Mouse (Mus musculus) brain, embryonic 18.5 days (tissue): ENCODE measurements at regions not wholly inside any gene's neighbourhood (a gene's known extent, or its start where the extent isn't known, plus 50 kb on each side); places are given as distances from the start of the nearest gene placed in this dataset.

Experiments
- DNase-seq: peaks from one replicate; pipeline ENCODE4 v3.0.0-alpha.2; 2012; ENCODE audit warnings: low read depth, low spot score

DNA sequence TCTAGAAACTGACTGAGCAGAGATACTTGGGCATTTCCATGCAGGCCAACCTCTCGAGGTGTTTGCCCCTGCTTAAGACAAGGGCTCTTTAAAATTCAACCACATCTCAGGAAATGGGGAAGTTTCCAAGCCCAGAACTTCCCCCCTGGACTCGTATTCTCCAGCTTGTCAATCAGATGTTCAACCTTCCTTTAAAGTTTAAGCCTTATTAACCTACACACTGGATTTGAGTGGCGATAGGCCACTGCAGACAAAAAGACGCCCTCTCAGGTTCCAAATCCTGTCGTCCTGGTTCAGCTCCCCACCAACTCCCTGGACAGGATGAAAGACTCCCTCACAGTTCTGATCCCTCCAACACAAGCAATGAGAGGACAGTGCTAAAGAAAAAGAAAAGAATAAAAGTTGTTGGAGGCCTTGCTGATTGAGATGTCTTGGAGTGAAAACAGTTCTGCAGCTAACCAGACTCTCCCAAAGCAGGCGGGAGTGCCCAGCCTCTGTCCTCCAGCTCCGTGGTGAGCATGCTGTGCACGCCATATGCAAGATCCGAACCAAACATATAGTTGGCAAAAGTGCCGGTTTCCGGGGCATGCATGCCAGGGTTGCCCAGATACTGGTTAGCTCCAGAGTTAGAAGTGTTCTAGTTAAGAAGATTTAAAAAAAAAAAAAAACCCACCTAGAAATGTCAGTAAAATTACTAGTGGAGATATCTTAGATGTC, 298.3 kb downstream of the Mycn start:
- no peak for DNase-seq

DNA sequence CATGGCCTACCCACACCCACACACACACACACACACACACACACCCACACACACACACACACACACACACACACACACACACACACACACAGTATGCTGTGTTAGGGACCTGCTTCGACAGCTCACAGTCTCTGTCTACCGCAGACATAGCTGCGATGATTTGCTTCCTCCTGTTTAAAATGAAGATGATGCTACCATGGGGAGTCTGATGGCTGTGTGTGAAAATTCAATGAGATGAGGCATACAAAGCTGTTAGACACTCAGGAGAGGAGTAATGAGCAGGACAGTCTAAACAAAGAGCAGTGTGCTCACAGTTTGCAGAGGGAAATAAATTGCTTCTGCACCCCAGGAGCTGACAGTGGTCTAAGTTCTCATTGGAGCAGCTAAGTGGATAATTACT, 306.4 kb downstream of the Mycn start:
- DNase-seq = no peak

DNA sequence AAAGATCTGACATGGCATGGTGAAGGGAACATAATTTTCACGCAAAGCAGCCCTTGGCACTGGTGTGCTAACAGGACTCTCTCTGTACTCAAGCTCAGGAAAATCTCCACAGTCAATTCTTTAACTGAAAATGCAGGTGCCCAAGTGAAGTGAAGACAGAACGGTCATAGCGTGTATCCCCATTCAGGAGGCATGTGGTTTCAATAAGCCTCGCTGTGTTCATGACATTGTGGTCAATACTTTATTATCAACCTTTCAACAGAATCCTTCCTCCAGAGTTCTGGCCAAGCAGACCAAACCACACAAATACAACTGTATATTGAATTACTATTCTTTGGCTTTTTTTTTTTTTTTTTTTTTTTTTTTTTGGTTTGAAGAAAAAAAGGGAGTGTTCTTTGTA, 314.1 kb downstream of the Mycn start:
- no peak for DNase-seq

DNA sequence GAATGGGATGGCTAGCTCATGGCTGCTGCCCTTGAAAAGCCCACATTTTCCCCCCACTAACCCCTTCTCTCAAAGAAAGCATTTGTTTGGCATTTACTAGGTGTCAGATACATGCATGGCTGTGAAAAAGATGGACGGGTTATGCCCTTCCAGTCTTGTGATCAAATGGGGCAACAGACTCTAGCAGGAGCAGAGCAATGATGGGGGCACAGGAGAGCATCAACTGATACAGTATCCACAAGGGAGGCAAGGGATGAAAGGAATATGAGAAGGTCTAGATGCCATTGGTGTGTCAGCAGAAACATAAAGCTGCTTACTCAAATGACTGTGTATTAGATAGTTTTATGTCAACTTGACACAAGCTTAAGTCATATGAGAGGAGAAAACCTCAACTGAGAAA, 315.9 kb downstream of the Mycn start:
- DNase-seq = no peak

DNA sequence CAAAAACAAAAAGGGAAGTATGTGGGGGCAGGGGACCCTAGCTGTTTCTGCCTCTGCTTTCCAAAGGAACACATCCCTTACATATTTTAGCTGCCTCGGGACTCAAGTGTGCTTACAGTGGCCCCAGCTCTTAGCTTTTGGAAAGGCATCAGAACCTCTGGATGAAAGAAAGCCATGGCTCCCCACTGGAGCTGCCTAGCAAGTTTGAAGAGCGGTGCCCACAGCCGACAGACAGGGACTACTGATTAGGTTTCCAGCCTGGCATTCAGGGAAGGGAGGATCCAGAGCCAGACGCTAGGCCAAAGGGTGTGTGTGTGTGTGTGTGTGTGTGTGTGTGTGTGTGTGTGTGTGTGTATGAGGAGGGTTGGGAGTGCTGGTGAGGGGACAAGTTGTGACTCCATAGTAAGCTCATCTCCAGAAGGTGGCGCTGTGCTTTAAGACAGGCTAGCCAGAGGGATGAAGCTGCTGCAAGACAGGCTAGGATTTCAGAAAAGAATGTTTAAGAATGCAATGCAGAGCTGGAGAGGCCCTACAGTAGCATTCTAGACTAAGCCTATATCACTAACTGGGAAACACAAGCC, 318.9 kb downstream of the Mycn start:
- DNase-seq = peak; percentile 79

DNA sequence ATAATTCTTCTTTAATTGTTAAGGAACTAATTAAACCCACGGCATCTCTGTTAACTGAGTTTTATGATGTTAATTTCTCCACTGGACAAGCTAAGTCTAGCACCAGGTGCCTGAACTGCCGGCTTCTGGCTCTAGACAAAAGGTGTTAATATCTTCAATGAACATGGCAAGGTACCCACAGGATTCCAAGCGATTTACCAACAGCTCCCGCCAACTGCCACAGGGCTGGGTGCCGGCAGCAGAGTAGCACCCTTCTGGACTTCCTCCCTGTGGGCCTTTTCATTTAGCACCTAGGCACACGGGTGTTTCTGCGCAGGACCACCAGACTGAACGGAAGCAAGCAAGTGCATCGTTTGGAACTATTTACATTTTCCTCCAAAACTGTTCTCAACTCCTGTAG, 320.2 kb downstream of the Mycn start:
- DNase-seq = no peak

DNA sequence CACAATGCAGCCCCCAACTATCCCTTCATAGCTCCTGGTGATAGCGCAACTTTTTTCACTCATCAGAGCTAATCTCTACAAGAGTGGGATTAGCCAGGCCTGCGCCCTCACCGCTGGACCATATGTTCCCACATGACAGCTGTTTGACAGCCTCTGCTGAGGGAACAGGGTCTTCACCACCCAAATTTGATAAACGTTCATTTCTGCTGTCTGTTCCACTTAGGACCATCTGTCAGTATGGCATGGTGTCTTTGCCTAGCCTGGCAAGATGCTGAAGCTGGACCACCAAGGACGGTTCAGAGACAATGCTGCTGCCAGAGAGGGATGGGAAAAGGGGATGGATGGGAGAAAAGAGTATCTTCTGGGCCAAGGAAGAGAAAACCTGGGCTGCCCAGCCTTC, 321.4 kb downstream of the Mycn start:
- DNase-seq = no peak

DNA sequence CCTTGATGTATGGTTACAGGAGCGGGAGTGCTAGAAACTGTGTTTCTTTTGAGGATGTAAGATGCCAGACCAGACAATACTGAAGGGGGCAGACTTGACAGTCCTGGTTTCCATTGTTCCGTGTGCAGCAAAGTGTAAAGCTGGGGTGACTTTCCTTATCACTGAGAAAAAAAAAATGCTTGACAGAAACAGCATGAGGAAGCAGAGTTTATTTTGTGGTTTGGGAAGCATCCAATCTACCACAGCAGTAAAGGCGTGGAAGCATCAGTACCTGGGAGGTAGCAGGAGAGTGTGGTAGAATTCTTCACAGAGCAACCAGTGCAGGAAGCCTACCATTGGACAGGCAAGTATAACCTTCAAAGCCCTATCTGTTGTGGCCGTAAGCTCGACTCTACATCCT, 322.3 kb downstream of the Mycn start:
- DNase-seq = no peak

DNA sequence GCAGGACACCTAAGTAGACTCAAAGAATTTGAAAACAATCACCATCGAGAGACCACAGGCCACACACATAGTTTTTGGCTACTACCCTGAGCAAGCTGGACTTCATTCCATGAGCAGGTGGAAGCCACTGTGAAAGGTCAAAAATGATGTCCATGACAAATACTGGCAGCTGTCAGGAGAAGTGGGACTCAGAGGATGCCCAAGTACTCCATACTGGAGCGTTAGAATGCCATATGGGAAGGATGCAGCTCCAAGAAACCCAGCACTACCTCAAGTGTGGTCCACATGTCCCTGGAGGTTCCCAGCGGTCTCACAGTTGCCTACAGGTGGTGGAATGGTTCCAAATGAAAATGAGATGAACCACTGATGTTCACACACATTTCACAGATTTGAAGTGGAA, 329.2 kb downstream of the Mycn start:
- no peak for DNase-seq

DNA sequence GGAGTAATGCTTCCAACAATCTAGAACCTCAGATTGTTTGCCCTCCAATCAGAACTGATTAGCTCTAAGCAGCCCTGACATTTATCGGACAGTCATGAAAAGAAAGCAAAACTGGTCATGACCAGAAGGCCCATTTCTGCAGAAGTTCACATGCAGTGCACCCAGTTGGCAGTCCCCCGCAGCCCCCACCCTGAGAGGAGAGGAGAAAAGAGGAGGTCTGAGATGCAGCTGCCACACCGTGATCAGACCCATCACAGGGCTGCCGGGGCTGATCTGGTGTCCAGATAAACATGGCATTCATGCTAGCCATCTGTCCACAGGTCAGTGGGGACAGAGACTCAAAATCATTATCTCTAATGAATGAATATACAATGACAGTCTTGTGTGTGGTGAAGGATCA, 330.9 kb downstream of the Mycn start:
- DNase-seq = no peak

DNA sequence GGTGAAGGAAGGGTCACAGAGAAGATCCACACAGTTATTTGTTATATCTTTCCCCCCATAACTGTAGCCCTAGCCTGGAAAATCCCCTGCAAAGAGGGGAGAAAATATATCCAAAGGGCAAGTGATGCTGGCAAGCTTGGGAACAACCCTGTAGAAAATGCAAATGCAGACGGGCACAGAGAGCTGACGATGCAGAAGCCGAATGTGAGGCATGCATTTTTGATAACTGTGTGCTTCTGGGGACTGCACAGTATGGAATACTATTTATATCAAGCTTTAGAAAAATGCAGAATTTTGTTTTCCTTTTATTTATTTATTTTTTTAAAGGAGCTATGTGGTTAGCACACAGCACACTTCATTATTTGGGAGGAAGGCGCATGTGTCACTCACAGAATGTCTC, 333.7 kb downstream of the Mycn start:
- DNase-seq = no peak

DNA sequence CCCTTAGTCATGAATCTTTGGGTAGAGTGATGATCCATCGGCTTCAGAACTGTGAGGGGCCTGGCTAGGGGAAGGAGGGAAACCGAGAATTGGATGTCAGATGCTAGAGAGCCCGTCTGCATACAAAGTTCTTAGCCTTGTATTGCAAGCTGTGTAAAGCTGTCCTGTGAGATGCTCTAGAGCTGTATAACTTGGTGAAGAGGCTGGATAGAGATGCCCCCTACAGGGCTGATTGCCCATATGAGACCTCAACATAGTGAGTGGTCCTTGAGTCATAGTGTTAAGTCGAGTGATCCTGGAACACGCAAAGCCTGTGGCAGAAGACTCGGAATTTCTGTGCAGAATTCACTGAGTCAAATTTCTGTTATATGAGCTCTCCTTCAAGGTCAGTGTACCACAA, 334.8 kb downstream of the Mycn start:
- DNase-seq = no peak

DNA sequence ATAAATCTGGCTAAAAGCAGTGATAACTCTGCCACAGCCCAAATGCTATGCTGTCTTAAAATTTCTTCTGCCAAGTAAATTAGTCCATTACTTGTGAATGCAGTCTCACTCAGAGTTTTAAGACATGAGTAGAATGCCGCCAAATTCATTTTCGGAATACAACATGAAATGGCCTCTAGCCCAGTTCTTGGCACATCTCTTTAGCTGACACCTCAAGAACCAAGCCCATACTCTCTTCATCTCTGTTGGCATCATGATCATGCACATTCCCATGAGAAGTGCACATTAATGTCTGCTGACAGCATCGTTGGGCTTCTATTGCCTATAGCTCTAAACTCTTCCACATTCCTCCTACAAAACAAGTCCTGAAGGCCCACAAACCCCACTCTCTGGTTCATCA, 336.2 kb downstream of the Mycn start:
- DNase-seq = no peak

DNA sequence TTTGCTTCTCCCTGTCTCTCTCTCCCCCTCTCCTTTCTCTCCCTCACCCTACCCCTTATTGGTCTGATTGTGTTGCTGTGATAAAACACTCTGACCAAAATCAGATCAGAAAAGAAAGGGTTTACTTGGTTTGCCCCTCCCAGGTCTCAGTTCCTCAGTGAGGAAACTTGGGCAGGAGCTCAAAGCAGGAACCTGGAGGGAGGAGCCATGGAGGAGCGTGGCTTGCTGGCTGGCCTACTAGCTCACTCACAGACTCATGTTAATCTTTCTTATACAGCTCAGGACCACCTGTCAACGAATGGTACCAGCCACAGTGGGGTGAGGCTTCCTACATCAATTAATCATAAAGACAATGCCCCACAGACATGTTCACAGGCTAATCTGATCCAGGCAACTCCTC, 339.4 kb downstream of the Fam49a start:
- no peak for DNase-seq

DNA sequence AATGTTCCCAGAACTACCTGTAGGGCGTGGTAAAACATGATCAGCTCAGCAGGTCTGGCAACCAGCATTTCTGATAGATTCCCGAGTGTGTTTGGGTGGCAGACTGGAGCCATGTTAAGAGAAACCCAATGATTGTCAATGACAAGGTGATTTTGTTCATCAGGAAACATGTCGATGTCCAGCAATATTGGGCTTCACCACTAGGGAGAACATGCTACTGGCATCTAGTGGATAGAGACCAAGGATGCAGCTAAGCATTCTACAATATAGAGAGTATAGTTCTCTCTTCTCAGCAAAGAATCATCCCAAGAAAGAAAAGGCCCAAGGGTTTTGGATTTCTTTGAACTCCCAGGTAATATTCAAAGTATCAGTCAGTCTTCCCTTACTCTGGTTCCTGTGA, 333.5 kb downstream of the Fam49a start:
- no peak for DNase-seq

DNA sequence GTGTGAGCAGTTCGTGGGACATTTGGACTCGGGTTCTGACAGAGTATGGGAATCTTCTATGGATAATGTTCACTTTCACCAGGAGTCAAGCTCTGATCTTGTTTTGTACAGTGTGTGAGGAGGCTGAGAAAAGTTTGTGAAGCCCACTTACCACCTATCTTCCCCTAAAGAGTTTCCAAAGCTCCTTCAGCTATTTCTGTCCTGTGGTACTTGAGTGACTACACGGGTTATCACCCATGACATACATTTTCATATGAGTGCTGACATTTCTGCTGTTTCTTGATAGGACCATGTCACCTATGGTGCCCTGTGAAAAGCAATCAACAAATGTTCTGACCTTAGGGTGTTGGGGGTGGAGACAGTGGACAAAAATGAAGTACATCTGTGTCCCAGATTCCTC, 332.6 kb downstream of the Fam49a start:
- DNase-seq = no peak

DNA sequence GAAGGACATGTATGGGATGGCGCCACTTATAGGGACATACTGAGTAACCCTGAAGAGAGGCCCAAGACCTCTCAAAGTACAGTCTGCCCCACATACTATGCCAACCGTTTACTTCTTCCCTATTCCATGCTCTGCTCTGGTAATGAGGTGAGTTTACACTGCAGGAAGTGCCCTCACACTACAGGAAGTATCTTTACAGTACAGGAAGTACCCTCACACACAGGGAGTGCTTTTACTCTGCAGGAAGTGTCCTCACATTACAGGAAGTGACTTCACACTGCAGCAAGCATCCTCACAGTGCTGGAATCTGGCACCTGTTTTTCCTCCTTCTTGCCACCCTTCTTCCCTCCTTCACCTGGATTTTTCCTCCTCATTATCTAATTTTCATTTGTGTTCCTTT, 331.4 kb downstream of the Fam49a start:
- no peak for DNase-seq

DNA sequence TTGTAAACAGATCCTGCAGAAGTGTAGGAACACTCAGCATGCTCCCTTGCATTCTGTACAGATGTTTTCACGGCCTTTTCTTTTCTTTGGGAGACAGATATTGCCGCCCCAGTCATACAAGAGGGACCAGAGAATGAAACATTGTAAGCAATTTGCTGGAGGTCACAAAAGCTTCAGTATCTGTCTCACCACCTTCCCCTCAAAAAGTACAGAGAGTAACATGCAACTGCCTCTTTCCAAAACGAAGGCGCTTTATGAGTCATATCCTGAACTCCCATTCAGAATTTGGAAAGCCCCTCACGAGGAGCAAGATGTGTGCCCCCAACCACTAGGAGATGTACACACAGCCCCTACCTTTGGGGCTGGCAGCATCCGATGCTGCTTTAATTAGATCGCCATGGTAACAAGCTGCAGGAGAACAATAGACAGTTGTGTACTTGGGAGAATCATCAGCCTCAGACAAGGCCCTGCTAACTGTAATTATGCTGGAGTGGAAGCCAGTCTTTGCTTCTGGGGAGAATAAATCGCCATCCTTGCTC, 328.9 kb downstream of the Fam49a start:
- DNase-seq = no peak

DNA sequence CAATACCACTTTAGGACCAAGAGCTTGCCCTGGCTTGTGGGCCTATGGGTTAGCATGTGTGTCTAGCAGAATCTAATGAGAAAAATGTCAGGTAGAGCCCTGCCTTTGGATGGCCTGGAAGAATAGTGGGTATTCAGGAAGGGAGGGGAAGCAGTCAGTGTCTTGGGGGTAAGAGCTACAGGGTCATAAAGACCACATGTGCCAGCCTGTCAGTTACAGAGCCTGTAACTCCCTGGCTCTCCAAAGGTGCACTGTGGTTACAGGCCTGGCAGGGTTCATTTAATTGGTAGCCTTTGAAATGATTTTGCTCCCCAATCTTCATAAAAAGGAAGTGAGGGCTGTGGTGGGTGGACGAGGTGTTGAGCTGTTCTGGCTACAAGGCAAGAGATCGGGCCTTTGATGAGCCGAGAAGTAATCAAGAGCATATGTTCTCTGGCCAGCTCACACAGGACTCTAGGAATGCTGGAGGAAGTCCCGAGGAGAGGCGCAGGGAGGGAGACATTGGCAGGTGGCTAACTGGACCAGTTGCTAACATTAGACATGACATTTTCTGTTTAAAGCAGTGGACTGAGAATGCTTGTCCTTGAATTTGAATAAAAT, 326.9 kb downstream of the Fam49a start:
- DNase-seq = no peak

DNA sequence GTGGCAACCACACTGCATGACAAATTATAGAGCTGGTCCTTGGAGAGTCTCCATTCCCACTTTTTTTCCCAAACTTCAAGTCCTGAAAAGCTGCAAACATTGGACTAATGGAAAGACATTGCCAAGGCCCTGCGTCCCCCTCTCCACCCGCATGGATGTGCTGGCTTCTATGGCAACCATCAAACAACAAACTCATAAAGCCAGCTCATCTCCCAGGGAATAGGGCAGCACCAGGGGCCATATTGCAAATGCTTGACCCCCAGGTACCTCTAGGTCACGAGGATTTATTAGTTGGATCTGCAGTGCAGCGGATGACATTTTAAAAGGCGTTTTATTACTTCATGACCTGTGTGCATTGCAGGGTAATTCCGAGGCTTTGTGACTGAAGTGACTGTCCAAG, 324.5 kb downstream of the Fam49a start:
- no peak for DNase-seq

DNA sequence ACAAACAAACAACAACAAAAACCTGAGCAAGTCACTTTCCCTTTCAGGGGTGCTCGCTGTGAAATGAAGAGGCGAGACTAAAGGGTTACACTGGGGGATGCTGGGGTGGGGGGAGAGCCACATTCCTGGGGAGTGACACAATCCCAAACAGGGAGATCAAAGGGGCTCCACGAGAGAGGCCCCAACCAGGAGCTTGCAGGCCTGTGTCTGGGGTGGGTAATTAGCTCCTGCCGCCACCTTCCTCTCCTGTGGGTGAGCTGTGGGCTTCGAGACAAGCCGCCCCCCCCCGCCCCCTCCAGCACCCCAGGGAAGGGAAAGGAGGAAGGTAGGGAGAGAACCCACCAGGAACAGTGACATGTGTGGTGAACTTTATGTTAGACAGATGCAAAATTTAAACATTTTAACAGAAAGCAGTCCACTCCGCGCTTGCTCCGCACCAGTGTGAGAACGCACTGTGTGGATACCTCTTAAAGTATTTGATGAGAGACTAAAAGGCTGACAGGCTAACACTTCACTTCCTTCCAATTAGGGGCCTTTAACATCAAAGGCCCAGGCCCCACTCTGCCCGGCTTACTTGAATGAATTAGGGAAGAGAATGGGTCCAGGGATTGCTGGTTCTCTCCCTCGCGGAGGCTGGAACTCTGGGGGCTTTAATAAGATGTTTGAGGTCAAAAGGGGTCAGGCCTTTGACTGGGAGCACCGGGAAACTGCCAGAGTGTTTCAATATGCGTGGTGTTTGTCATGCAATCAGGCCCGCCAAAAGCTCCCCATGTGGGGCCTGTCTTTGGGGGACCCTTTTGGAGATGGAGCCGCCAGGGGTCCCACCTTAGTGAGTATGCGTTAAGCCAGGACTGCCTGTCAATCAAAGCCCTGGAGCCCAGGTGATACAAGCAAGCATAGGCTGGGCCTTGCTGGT, 319.6 kb downstream of the Fam49a start:
- DNase-seq = no peak

DNA sequence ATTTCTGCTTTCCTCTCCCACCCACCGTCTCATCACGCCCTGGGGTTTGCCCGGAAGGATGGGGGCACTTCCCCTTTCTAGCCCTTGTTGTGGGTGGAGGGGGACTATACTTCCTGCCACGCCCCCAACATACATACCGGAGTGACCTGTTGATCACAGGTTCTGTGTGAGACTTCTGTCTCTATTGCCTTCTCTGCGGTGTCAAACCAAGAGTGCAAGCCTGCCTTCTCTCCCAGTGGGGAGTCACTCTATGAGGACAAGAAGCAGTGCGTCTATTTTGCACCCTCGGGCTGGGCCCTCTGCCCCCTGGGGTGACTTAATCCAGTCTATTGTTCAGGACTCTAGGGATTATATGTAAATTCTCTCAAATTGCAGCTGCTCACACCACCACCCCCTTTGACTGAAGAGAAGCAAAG, 318.8 kb downstream of the Fam49a start:
- DNase-seq = no peak
